Mouse (Mus musculus): Measurements from ENCODE around the gene Gm3045. TPM values are rescaled to one million over a fixed set of nuclear protein-coding genes. Genes with fewer than 3 reads are reported as not detected.

The Gm3045 gene
- total and polyA plus RNA-seq, 2 experiments from 2014 or later = not detected

GRCm38 (mm10) chr13:56468536-56468935, 42.1 kb downstream of the Gm3045 start:
- DNase-seq (ENCODE audit: low spot score) = no peak
- Histone ChIP-seq H3K27ac (no peak overlapping the region), H3K9me3 (ENCODE audit: low read length) (0 out of 2 replicates have a peak, but pooled peaks cover 2% of the 10 kb centered on the region), H3K27me3 (ENCODE audit: insufficient read depth, low read length) (no peaks in the 10 kb centered on the region; the same call in 1 of the 2 replicates), H3K4me2 (ENCODE audit: low read depth, low read length) (no peak overlapping the region), H3K36me3 (ENCODE audit: insufficient read depth, low read length) (no peaks in the 10 kb centered on the region), H3K4me3 (ENCODE audit: low read length) (no peak overlapping the region), H3K4me1 (ENCODE audit: insufficient read depth, low read length) (no peaks in the 10 kb centered on the region), H3K9ac (replicated peaks; ENCODE audit: low read length) (no peak overlapping the region)
- TF ChIP-seq CTCF (IDR thresholded peaks at IDR 0.05; ENCODE audit: low read depth) = no peak
- ATAC-seq = no peak
- 89% methylated on average over 4 of the region's 4 CpGs for WGBS

GRCm38 (mm10) chr13:56471211-56471610, 44.8 kb downstream of the Gm3045 start:
- no peaks in the 10 kb centered on the region for H3K36me3 ChIP-seq (ENCODE audit: insufficient read depth, low read length)
- H3K27me3 ChIP-seq (ENCODE audit: insufficient read depth, low read length) = no peaks in the 10 kb centered on the region; the same call in 1 of the 2 replicates
- TF ChIP-seq CTCF (IDR thresholded peaks at IDR 0.05; ENCODE audit: low read depth) = no peak
- no peak overlapping the region for H3K9ac ChIP-seq (replicated peaks; ENCODE audit: low read length)
- H3K9me3 ChIP-seq (ENCODE audit: low read length) = 0 out of 2 replicates have a peak, but pooled peaks cover 2% of the 10 kb centered on the region
- no peak overlapping the region for H3K4me2 ChIP-seq (ENCODE audit: low read depth, low read length)
- ATAC-seq (no peak), DNase-seq (ENCODE audit: low spot score) (no peak)
- WGBS = 83% methylated on average over 6 of the region's 6 CpGs
- no peak overlapping the region for H3K4me3 ChIP-seq (ENCODE audit: low read length)
- no peaks in the 10 kb centered on the region for H3K4me1 ChIP-seq (ENCODE audit: insufficient read depth, low read length)
- no peak overlapping the region for H3K27ac ChIP-seq

- DNase-seq (ENCODE audit: low spot score) (peak; percentile 48), ATAC-seq (no peak)
- Histone ChIP-seq H3K36me3 (ENCODE audit: insufficient read depth, low read length) (no peaks in the 10 kb centered on the region), H3K27me3 (ENCODE audit: insufficient read depth, low read length) (no peaks in the 10 kb centered on the region; the same call in 1 of the 2 replicates), H3K9ac (replicated peaks; ENCODE audit: low read length) (no peak overlapping the region), H3K4me3 (ENCODE audit: low read length) (no peak overlapping the region), H3K9me3 (ENCODE audit: low read length) (no peaks in the 10 kb centered on the region), H3K4me2 (ENCODE audit: low read depth, low read length) (no peak overlapping the region), H3K27ac (no peak overlapping the region), H3K4me1 (ENCODE audit: insufficient read depth, low read length) (no peaks in the 10 kb centered on the region)
- WGBS = 50% methylated on average over 9 of the region's 9 CpGs
- no peak for TF ChIP-seq CTCF (IDR thresholded peaks at IDR 0.05; ENCODE audit: low read depth)
Observed at GRCm38 (mm10) chr13:56471951-56472350, 45.6 kb downstream of the Gm3045 start.

- no peaks in the 10 kb centered on the region for H3K9me3 ChIP-seq (ENCODE audit: low read length)
- no peaks in the 10 kb centered on the region for H3K36me3 ChIP-seq (ENCODE audit: insufficient read depth, low read length)
- H3K27ac ChIP-seq = no peak overlapping the region
- no peak for DNase-seq (ENCODE audit: low spot score)
- H3K4me1 ChIP-seq (ENCODE audit: insufficient read depth, low read length) = no peaks in the 10 kb centered on the region
- H3K27me3 ChIP-seq (ENCODE audit: insufficient read depth, low read length) = no peaks in the 10 kb centered on the region; the same call in 1 of the 2 replicates
- TF ChIP-seq CTCF (IDR thresholded peaks at IDR 0.05; ENCODE audit: low read depth) = no peak
- H3K4me2 ChIP-seq (ENCODE audit: low read depth, low read length) = no peak overlapping the region
- 93% methylated on average over 9 of the region's 9 CpGs for WGBS
- no peak overlapping the region for H3K4me3 ChIP-seq (ENCODE audit: low read length)
- no peak overlapping the region for H3K9ac ChIP-seq (replicated peaks; ENCODE audit: low read length)
- ATAC-seq = no peak
Observed at GRCm38 (mm10) chr13:56472661-56473060, 46.3 kb downstream of the Gm3045 start.

- H3K4me2 ChIP-seq (ENCODE audit: low read depth, low read length) = no peak overlapping the region
- TF ChIP-seq CTCF (IDR thresholded peaks at IDR 0.05; ENCODE audit: low read depth) = peak; percentile 95
- H3K9me3 ChIP-seq (ENCODE audit: low read length) = no peaks in the 10 kb centered on the region
- H3K9ac ChIP-seq (replicated peaks; ENCODE audit: low read length) = no peak overlapping the region
- H3K4me3 ChIP-seq (ENCODE audit: low read length) = no peak overlapping the region
- H3K27ac ChIP-seq = no peak overlapping the region
- peak; percentile 84 for DNase-seq (ENCODE audit: low spot score)
- 24% methylated on average over 4 of the region's 4 CpGs for WGBS
- peak; percentile 52; the same call in 1 of the 2 replicates for ATAC-seq
- no peaks in the 10 kb centered on the region for H3K27me3 ChIP-seq (ENCODE audit: insufficient read depth, low read length)
- no peaks in the 10 kb centered on the region for H3K36me3 ChIP-seq (ENCODE audit: insufficient read depth, low read length)
- H3K4me1 ChIP-seq (ENCODE audit: insufficient read depth, low read length) = no peaks in the 10 kb centered on the region
Observed at GRCm38 (mm10) chr13:56475363-56475762, 49.0 kb downstream of the Gm3045 start.

GRCm38 (mm10) chr13:56476790-56477189, 50.4 kb downstream of the Gm3045 start:
- DNase-seq (ENCODE audit: low spot score) (no peak), ATAC-seq (no peak)
- Histone ChIP-seq H3K9me3 (ENCODE audit: low read length) (no peaks in the 10 kb centered on the region), H3K9ac (replicated peaks; ENCODE audit: low read length) (no peak overlapping the region), H3K36me3 (ENCODE audit: insufficient read depth, low read length) (no peaks in the 10 kb centered on the region), H3K4me3 (ENCODE audit: low read length) (no peak overlapping the region), H3K27me3 (ENCODE audit: insufficient read depth, low read length) (no peaks in the 10 kb centered on the region), H3K27ac (no peak overlapping the region), H3K4me2 (ENCODE audit: low read depth, low read length) (no peak overlapping the region), H3K4me1 (ENCODE audit: insufficient read depth, low read length) (no peaks in the 10 kb centered on the region)
- no peak for TF ChIP-seq CTCF (IDR thresholded peaks at IDR 0.05; ENCODE audit: low read depth)
- 74% methylated on average over 5 of the region's 5 CpGs for WGBS

- H3K4me2 ChIP-seq (ENCODE audit: low read depth, low read length) = no peak overlapping the region
- H3K27me3 ChIP-seq (ENCODE audit: insufficient read depth, low read length) = no peaks in the 10 kb centered on the region
- peak; percentile 43 for DNase-seq (ENCODE audit: low spot score)
- ATAC-seq = 0 out of 2 replicates have a peak, but pooled peaks have one; percentile 35
- H3K4me3 ChIP-seq (ENCODE audit: low read length) = no peak overlapping the region
- H3K4me1 ChIP-seq (ENCODE audit: insufficient read depth, low read length) = no peaks in the 10 kb centered on the region
- no peak overlapping the region for H3K9ac ChIP-seq (replicated peaks; ENCODE audit: low read length)
- no peak overlapping the region for H3K27ac ChIP-seq
- no peaks in the 10 kb centered on the region for H3K36me3 ChIP-seq (ENCODE audit: insufficient read depth, low read length)
- no peak for TF ChIP-seq CTCF (IDR thresholded peaks at IDR 0.05; ENCODE audit: low read depth)
- no peaks in the 10 kb centered on the region for H3K9me3 ChIP-seq (ENCODE audit: low read length)
- WGBS = 30% methylated on average over 6 of the region's 6 CpGs
Observed at GRCm38 (mm10) chr13:56477271-56477670, 50.9 kb downstream of the Gm3045 start.

All from hindbrain, postnatal 0 days (tissue).